Mouse (Mus musculus) midbrain, embryonic 14.5 days (tissue): ENCODE results near the gene Xpnpep2. TPM values are rescaled to one million over a fixed set of nuclear protein-coding genes. Genes with fewer than 3 reads are reported as not detected.

Experiments used
- ATAC-seq: fragments of 200-750 bp; cut with Nextera tagmentation; 2 replicates; pipeline ENCODE4 v1.8.0; 2017; ENCODE audit warnings: moderate number of reproducible peaks, moderate library complexity; ENCODE audit not compliant: low FRiP score, low TSS enrichment
- DNase-seq: peaks from one replicate; pipeline ENCODE4 v3.0.0-alpha.2; 2015
- H3K27ac ChIP-seq: fragments of 300-500 bp; sonication (generic); replicated peaks from 2 replicates; pipeline ENCODE4 v1.5.1; 2014; ENCODE audit warnings: mild to moderate bottlenecking, low read depth, low read length, moderate library complexity
- H3K27me3 ChIP-seq: fragments of 300-500 bp; sonication (generic); 2 replicates; pipeline ENCODE4 v1.6.1; 2014; ENCODE audit warnings: low read length, control low read depth, mixed read lengths; ENCODE audit not compliant: control insufficient read depth, insufficient read depth
- H3K36me3 ChIP-seq: fragments of 300-500 bp; sonication (generic); 2 replicates; pipeline ENCODE4 v1.6.1; 2014; ENCODE audit warnings: low read length, control low read depth; ENCODE audit not compliant: control insufficient read depth, insufficient read depth
- H3K4me1 ChIP-seq: fragments of 300-500 bp; sonication (generic); 2 replicates; pipeline ENCODE4 v1.6.1; 2014; ENCODE audit warnings: mild to moderate bottlenecking, antibody characterized with exemption, low read length, control low read depth; ENCODE audit not compliant: control insufficient read depth, insufficient read depth
- H3K4me2 ChIP-seq: fragments of 300-500 bp; sonication (generic); 2 replicates; pipeline ENCODE4 v1.6.1; 2014; ENCODE audit warnings: mild to moderate bottlenecking, low read length, moderate library complexity
- H3K4me3 ChIP-seq: fragments of 300-500 bp; sonication (generic); replicated peaks from 2 replicates; pipeline ENCODE4 v1.5.1; 2014; ENCODE audit warnings: low read depth, low read length
- H3K9ac ChIP-seq: fragments of 300-500 bp; sonication (generic); replicated peaks from 2 replicates; pipeline ENCODE4 v1.6.1; 2014; ENCODE audit warnings: mild to moderate bottlenecking, low read length, moderate library complexity
- H3K9me3 ChIP-seq: fragments of 300-500 bp; sonication (generic); 2 replicates; pipeline ENCODE4 v1.6.1; 2016; ENCODE audit warnings: low read length, control low read depth, mixed read lengths; ENCODE audit not compliant: control insufficient read depth
- WGBS: fragments of 180-500 bp; shearing (Covaris S2); extraction: QIAGEN DNeasy Blood & Tissue Kit; methylation state at CpG from one replicate; pipeline ENCODE4 v1.1.7; 2014; 5-methylcytosine and 5-hydroxymethylcytosine counted together
- polyA plus RNA-seq: library from polyadenylated mRNA; unstranded; fragments of >200 nt; fragmentation: Nextera tagmentation; extraction: Ambion mirVana; gene quantifications from 2 replicates; pipeline ENCODE4 v1.2.1, GENCODE M21; 2014

The Xpnpep2 gene
- polyA plus RNA-seq, 1 experiment from 2014 or later: 0.75 TPM

GRCm38 (mm10) chrX:48147741-48148186 is 39.2 kb downstream of the Xpnpep2 start:
- Histone ChIP-seq H3K4me2 (no peak overlapping the region), H3K9me3 (no peaks in the 10 kb centered on the region), H3K27me3 (no peaks in the 10 kb centered on the region), H3K4me1 (no peaks in the 10 kb centered on the region), H3K27ac (no peak overlapping the region), H3K36me3 (no peaks in the 10 kb centered on the region), H3K9ac (no peak overlapping the region), H3K4me3 (no peak overlapping the region)
- ATAC-seq (no peak), DNase-seq (no peak)
- 84% methylated on average over 7 of the region's 7 CpGs for WGBS

GRCm38 (mm10) chrX:48152106-48152505 is 43.6 kb downstream of the Xpnpep2 start:
- Histone ChIP-seq H3K4me3 (no peak overlapping the region), H3K9me3 (no peaks in the 10 kb centered on the region), H3K4me2 (no peak overlapping the region), H3K9ac (no peak overlapping the region), H3K36me3 (no peaks in the 10 kb centered on the region), H3K4me1 (no peaks in the 10 kb centered on the region), H3K27me3 (no peaks in the 10 kb centered on the region), H3K27ac (no peak overlapping the region)
- DNase-seq: no peak
- no peak for ATAC-seq
- 76% methylated on average over 7 of the region's 7 CpGs for WGBS

- Histone ChIP-seq H3K4me2 (no peak overlapping the region), H3K9ac (no peak overlapping the region), H3K27ac (no peak overlapping the region), H3K27me3 (no peaks in the 10 kb centered on the region), H3K36me3 (no peaks in the 10 kb centered on the region), H3K9me3 (no peaks in the 10 kb centered on the region), H3K4me3 (no peak overlapping the region), H3K4me1 (no peaks in the 10 kb centered on the region)
- ATAC-seq (no peak), DNase-seq (no peak)
- 89% methylated on average over 2 of the region's 2 CpGs for WGBS
These were observed 44.9 kb downstream of the Xpnpep2 start for GRCm38 (mm10) chrX:48153414-48153813.

- H3K9ac ChIP-seq: no peak overlapping the region
- WGBS: 69% methylated on average over 2 of the region's 2 CpGs
- H3K9me3 ChIP-seq: no peaks in the 10 kb centered on the region
- DNase-seq: no peak
- H3K4me2 ChIP-seq: no peak overlapping the region
- ATAC-seq: no peak
- no peak overlapping the region for H3K27ac ChIP-seq
- H3K4me3 ChIP-seq: no peak overlapping the region
- no peaks in the 10 kb centered on the region for H3K36me3 ChIP-seq
- H3K27me3 ChIP-seq: no peaks in the 10 kb centered on the region
- no peaks in the 10 kb centered on the region for H3K4me1 ChIP-seq
These were observed 45.4 kb downstream of the Xpnpep2 start for GRCm38 (mm10) chrX:48153949-48154348.

- DNase-seq (no peak), ATAC-seq (no peak)
- H3K4me2 ChIP-seq: no peak overlapping the region
- H3K36me3 ChIP-seq: no peaks in the 10 kb centered on the region
- WGBS: 91% methylated on average over 6 of the region's 6 CpGs
- no peaks in the 10 kb centered on the region; the same call in 1 of the 2 replicates for H3K9me3 ChIP-seq
- H3K4me1 ChIP-seq: no peaks in the 10 kb centered on the region
- H3K4me3 ChIP-seq: no peak overlapping the region
- H3K27ac ChIP-seq: no peak overlapping the region
- H3K9ac ChIP-seq: no peak overlapping the region
- no peaks in the 10 kb centered on the region for H3K27me3 ChIP-seq
These were observed 47.0 kb downstream of the Xpnpep2 start for GRCm38 (mm10) chrX:48155489-48155888.

- 87% methylated on average over 8 of the region's 8 CpGs for WGBS
- Histone ChIP-seq H3K27me3 (no peaks in the 10 kb centered on the region), H3K36me3 (no peaks in the 10 kb centered on the region), H3K4me2 (no peak overlapping the region), H3K27ac (no peak overlapping the region), H3K4me1 (no peaks in the 10 kb centered on the region), H3K4me3 (no peak overlapping the region), H3K9ac (no peak overlapping the region), H3K9me3 (no peaks in the 10 kb centered on the region; the same call in 1 of the 2 replicates)
- DNase-seq (no peak), ATAC-seq (no peak)
These were observed 48.9 kb downstream of the Xpnpep2 start for GRCm38 (mm10) chrX:48157396-48157795.

GRCm38 (mm10) chrX:48158229-48158919 is 49.8 kb downstream of the Xpnpep2 start:
- H3K27ac ChIP-seq: no peak overlapping the region
- H3K27me3 ChIP-seq: no peaks in the 10 kb centered on the region
- no peaks in the 10 kb centered on the region for H3K4me1 ChIP-seq
- H3K9me3 ChIP-seq: no peaks in the 10 kb centered on the region; the same call in 1 of the 2 replicates
- WGBS: 92% methylated on average over 11 of the region's 11 CpGs
- H3K4me2 ChIP-seq: no peak overlapping the region
- DNase-seq (no peak), ATAC-seq (no peak)
- no peaks in the 10 kb centered on the region for H3K36me3 ChIP-seq
- no peak overlapping the region for H3K9ac ChIP-seq
- H3K4me3 ChIP-seq: no peak overlapping the region

GRCm38 (mm10) chrX:48169892-48170291 is 61.4 kb downstream of the Xpnpep2 start:
- 27% methylated on average over 1 of the region's 1 CpGs for WGBS
- Histone ChIP-seq H3K36me3 (peaks cover 7% of the 10 kb centered on the region; the same call in 1 of the 2 replicates), H3K27ac (no peak overlapping the region), H3K4me1 (no peaks in the 10 kb centered on the region), H3K4me2 (no peak overlapping the region), H3K27me3 (no peaks in the 10 kb centered on the region), H3K9ac (no peak overlapping the region), H3K4me3 (no peak overlapping the region), H3K9me3 (no peaks in the 10 kb centered on the region)
- peak; percentile 27 for DNase-seq
- no peak for ATAC-seq

GRCm38 (mm10) chrX:48170368-48170767 is 61.8 kb downstream of the Xpnpep2 start:
- ATAC-seq (no peak), DNase-seq (peak; percentile 4)
- Histone ChIP-seq H3K36me3 (peaks cover 7% of the 10 kb centered on the region; the same call in 1 of the 2 replicates), H3K9ac (no peak overlapping the region), H3K4me1 (no peaks in the 10 kb centered on the region), H3K27ac (no peak overlapping the region), H3K4me2 (no peak overlapping the region), H3K27me3 (no peaks in the 10 kb centered on the region), H3K4me3 (no peak overlapping the region), H3K9me3 (no peaks in the 10 kb centered on the region)
- 38% methylated on average over 1 of the region's 1 CpGs for whole genome bisulfite sequencing
